Mouse (Mus musculus) Patski (cell line): ENCODE results near the gene Btg1. TPM values are rescaled to one million over a fixed set of nuclear protein-coding genes. Genes with fewer than 3 reads are reported as not detected.

Experiments used
- ATAC-seq: fragments of 100-300 bp; one replicate; pipeline ENCODE4 v1.8.0; 2021
- CTCF ChIA-PET: fragments of 350-600 bp; sonication (Branson Sonifier 250); formaldehyde crosslinking; loops from one replicate; lab custom pipeline; 2022; ENCODE audit warnings: inconsistent platforms; lab: Charles Lee
- POLR2A ChIA-PET: fragments of 350-600 bp; sonication (Branson Sonifier 250); formaldehyde crosslinking; loops from one replicate; lab custom pipeline; 2022; ENCODE audit warnings: antibody characterized with exemption, inconsistent platforms; lab: Charles Lee
- DNase-seq: peaks from one replicate; pipeline ENCODE4 v3.0.0-alpha.2; 2011; ENCODE audit warnings: low read depth, low spot score
- H3K27me3 ChIP-seq: fragments of 371-371 bp; one replicate; pipeline ENCODE4 v1.5.1; 2021
- CTCF ChIP-seq: fragments of 100-300 bp; IDR thresholded peaks from one replicate; pipeline ENCODE4 v1.5.1; 2021
- in situ Hi-C: fragments of 300-500 bp; cut with MboI; formaldehyde crosslinking; loops from 3 replicates; pipeline ENCODE4 v1.11.1; 2018; ENCODE audit warnings: low pct_unique_long_range_greater_than_20kb, mixed read lengths
- polyA plus RNA-seq: library from polyadenylated mRNA; unstranded; gene quantifications from one replicate; pipeline ENCODE4 v1.2.3, GENCODE M21; 2021

Gene Btg1
- polyA plus RNA-seq, 1 experiment from 2014 or later = 91.5 TPM

DNA sequence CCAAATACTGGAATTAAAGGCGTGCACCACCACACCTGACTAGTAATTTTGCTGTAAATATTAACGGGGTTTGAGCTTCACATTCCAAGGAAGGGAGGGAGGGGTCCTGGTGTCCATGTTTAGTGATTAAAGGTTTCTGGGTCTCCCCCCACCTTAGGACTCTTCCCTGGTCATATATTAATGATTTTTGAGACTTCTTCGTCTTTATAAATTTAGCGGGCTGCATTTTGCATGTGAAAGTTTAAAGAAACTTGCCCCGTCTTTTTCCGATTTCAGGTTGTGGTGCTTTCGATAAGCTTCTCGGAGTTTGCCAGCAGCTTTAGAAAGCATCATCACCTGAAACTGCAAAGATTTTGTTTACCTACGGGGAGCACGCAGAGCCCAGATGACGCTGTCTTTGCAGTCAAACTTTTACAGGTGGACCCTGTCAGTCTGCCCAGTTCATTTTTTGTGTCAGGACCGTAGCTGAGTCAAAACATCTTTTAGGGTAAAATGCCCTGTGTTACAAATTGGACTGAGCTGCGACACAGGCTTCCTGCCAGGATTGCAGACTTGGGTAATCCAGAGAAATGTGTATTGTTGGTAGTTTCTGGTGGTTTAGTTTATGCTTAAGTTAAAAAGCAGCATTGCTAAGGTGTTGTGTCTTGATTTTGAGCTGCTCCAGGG lies 5.3 kb downstream of the Btg1 start:
- no peaks in the 10 kb centered on the region for H3K27me3 ChIP-seq
- ATAC-seq (no peak), DNase-seq (no peak)
- ChIA-PET POLR2A (interaction anchor here (0.7 to 1.3 kb wide), 4 partner anchors 15 to 198 kb away, joined by 3 to 5 read pairs (median 4); no protein-coding TSS in a partner anchor), CTCF (interaction anchor here (0.7 to 1.6 kb wide), 7 partner anchors 27 to 691 kb away, joined by 3 to 6 read pairs (median 3); no protein-coding TSS in a partner anchor)
- in situ Hi-C loops = loop anchor here (5.0 kb wide), 1 partner anchor 540 kb away; no protein-coding TSS in a partner anchor
- TF ChIP-seq CTCF = no peak

DNA sequence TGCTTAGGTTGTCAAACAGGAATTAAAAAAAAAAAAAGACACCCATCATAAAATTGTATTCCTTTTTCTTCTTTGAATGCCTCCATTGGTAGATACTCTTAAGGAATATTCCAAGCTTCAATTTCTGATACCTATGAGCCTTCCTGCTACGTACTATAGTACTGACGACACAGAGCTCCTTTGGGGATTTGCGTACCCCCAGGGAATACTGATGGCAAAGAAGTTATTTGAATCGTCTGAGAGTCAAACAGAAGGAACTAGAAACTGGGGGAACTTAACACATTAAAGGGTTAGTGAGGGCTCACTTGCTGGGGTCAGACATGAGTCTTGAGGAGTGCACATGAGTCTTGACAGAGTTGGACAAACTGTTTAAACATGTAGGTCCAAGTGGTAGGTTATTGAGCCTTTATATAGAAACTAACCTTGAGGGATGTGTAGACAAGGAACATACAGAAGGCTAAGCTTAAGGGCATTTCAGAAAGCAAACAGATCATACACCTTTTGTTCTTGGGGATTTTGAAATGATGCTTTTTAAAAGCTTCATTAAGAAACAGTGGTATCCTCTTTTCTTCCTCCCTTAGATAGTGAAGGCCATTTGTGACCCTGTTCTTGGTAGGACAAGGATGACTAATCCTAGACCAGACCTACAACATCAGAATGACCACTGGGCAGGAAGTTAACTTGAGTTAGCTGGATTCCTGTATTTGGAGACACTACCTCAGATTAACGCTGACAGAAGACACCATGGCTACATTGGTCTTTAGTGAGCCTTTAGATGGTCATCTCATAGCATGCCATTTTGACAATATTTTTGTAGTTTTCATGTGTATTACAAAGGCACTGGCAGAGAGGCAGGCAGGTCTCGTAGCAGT lies 6.2 kb downstream of the Btg1 start:
- TF ChIP-seq CTCF = no peak
- ChIA-PET POLR2A (interaction anchor here (0.7 to 1.3 kb wide), 3 partner anchors 54 to 198 kb away, joined by 3 to 5 read pairs (median 3); no protein-coding TSS in a partner anchor), CTCF (interaction anchor here (0.8 to 1.6 kb wide), 6 partner anchors 26 to 690 kb away, joined by 3 to 6 read pairs (median 4); no protein-coding TSS in a partner anchor)
- no peaks in the 10 kb centered on the region for H3K27me3 ChIP-seq
- DNase-seq (no peak), ATAC-seq (no peak)
- in situ Hi-C loops = loop anchor here (5.0 kb wide), 1 partner anchor 539 kb away; no protein-coding TSS in a partner anchor

- in situ Hi-C loops = loop anchor here (5.0 kb wide), 1 partner anchor 539 kb away; no protein-coding TSS in a partner anchor
- POLR2A ChIA-PET = interaction anchor here (0.8 to 1.3 kb wide), 3 partner anchors 8 to 393 kb away, joined by 3 to 5 read pairs (median 4); no protein-coding TSS in a partner anchor
- DNase-seq = no peak
Observed at GRCm38 (mm10) chr10:96623633-96624195, 6.9 kb downstream of the Btg1 start.

GRCm38 (mm10) chr10:96624406-96624805 lies 7.6 kb downstream of the Btg1 start:
- ChIA-PET POLR2A (interaction anchor here (0.8 to 0.9 kb wide), 2 partner anchors 8 to 394 kb away, joined by 3 to 4 read pairs; no protein-coding TSS in a partner anchor), CTCF (no interaction called here)
- ATAC-seq (no peak), DNase-seq (no peak)
- no peaks in the 10 kb centered on the region for H3K27me3 ChIP-seq
- TF ChIP-seq CTCF = no peak
- in situ Hi-C loops = loop anchor here (5.0 kb wide), 1 partner anchor 538 kb away; no protein-coding TSS in a partner anchor

More at GRCm38 (mm10) chr10:96623633-96624195, 6.9 kb downstream of the Btg1 start:
- H3K27me3 ChIP-seq = no peaks in the 10 kb centered on the region
- TF ChIP-seq CTCF = no peak
- CTCF ChIA-PET = interaction anchor here (0.8 to 1.4 kb wide), 2 partner anchors 137 to 689 kb away, joined by 3 to 6 read pairs; no protein-coding TSS in a partner anchor
- no peak for ATAC-seq

- ATAC-seq (no peak), DNase-seq (no peak)
- H3K27me3 ChIP-seq = no peaks in the 10 kb centered on the region
- POLR2A ChIA-PET = interaction anchor here (0.6 to 0.8 kb wide), 3 partner anchors 103 to 673 kb away, joined by 3 to 4 read pairs (median 3); no protein-coding TSS in a partner anchor
- CTCF ChIA-PET = no interaction called here
- TF ChIP-seq CTCF = no peak
- in situ Hi-C loops = no loop called here
Observed at GRCm38 (mm10) chr10:96625061-96625460, 8.3 kb downstream of the Btg1 start.

- TF ChIP-seq CTCF = no peak
- in situ Hi-C loops = no loop called here
- ChIA-PET POLR2A (interaction anchor here (0.8 kb wide), 1 partner anchor 380 kb away, joined by 3 read pairs; no protein-coding TSS in a partner anchor), CTCF (no interaction called here)
- no peaks in the 10 kb centered on the region for H3K27me3 ChIP-seq
- no peak for ATAC-seq
- DNase-seq = no peak
Observed at GRCm38 (mm10) chr10:96625682-96626081, 8.9 kb downstream of the Btg1 start.

GRCm38 (mm10) chr10:96626120-96626750 lies 9.4 kb downstream of the Btg1 start:
- no peaks in the 10 kb centered on the region for H3K27me3 ChIP-seq
- DNase-seq (no peak), ATAC-seq (no peak)
- ChIA-PET POLR2A (interaction anchor here (0.6 kb wide), 1 partner anchor 622 kb away, joined by 3 read pairs; no protein-coding TSS in a partner anchor), CTCF (no interaction called here)
- in situ Hi-C loops = no loop called here
- no peak for TF ChIP-seq CTCF

- no peaks in the 10 kb centered on the region for H3K27me3 ChIP-seq
- ChIA-PET POLR2A (interaction anchor here (0.6 kb wide), 2 partner anchors 219 to 338 kb away, joined by 3 to 6 read pairs; no protein-coding TSS in a partner anchor), CTCF (interaction anchor here (2.0 kb wide), 1 partner anchor 685 kb away, joined by 5 read pairs; no protein-coding TSS in a partner anchor)
- ATAC-seq (no peak), DNase-seq (no peak)
- in situ Hi-C loops = no loop called here
- no peak for TF ChIP-seq CTCF
Observed at GRCm38 (mm10) chr10:96627332-96627731, 10.5 kb downstream of the Btg1 start.
